Mouse (Mus musculus): Measurements from ENCODE around the gene Fezf1.

- TF ChIP-seq CTCF (IDR thresholded peaks at IDR 0.05; ENCODE audit: low read depth) (no peak), EP300 (IDR thresholded peaks at IDR 0.05; ENCODE audit: low read depth) (no peak)
Observed at GRCm38 (mm10) chr6:23257981-23258380, 9.8 kb upstream of the Fezf1 start.

All from liver, embryonic 14.5 days (tissue).